Mouse (Mus musculus): Measurements from ENCODE around the gene Fcamr.

Gene Fcamr

GRCm38 (mm10) chr1:130800602-130801001, at the start of gene Fcamr:
Fcamr (plus strand) TSS chr1:130800902.
- DNase-seq, result no peak

- no peak for DNase-seq
Observed at GRCm38 (mm10) chr1:130759689-130760088, 41.0 kb upstream of the Fcamr start.

GRCm38 (mm10) chr1:130761597-130761996, 39.1 kb upstream of the Fcamr start:
- DNase-seq, result no peak

- DNase-seq, result no peak
Observed at GRCm38 (mm10) chr1:130762045-130762760, 38.5 kb upstream of the Fcamr start.

GRCm38 (mm10) chr1:130764027-130764461, 36.7 kb upstream of the Fcamr start:
- no peak for DNase-seq

- DNase-seq, result no peak
Observed at GRCm38 (mm10) chr1:130767066-130767465, 33.6 kb upstream of the Fcamr start.

- no peak for DNase-seq
Observed at GRCm38 (mm10) chr1:130769925-130770324, 30.8 kb upstream of the Fcamr start.

- DNase-seq, result no peak
Observed at GRCm38 (mm10) chr1:130770487-130770886, 30.2 kb upstream of the Fcamr start.

GRCm38 (mm10) chr1:130770981-130771494, 29.7 kb upstream of the Fcamr start:
- no peak for DNase-seq

GRCm38 (mm10) chr1:130775234-130775633, 25.5 kb upstream of the Fcamr start:
- no peak for DNase-seq

GRCm38 (mm10) chr1:130775691-130776331, 24.9 kb upstream of the Fcamr start:
- no peak for DNase-seq

- peak; percentile 42 for DNase-seq
Observed at GRCm38 (mm10) chr1:130776645-130777044, 24.1 kb upstream of the Fcamr start.

- DNase-seq, result no peak
Observed at GRCm38 (mm10) chr1:130779867-130780266, 20.8 kb upstream of the Fcamr start.

- DNase-seq, result peak; percentile 55
Observed at GRCm38 (mm10) chr1:130784054-130784453, 16.6 kb upstream of the Fcamr start.

GRCm38 (mm10) chr1:130787001-130787400, 13.7 kb upstream of the Fcamr start:
- DNase-seq, result peak; percentile 58

GRCm38 (mm10) chr1:130789512-130790451, 10.9 kb upstream of the Fcamr start:
- no peak for DNase-seq

GRCm38 (mm10) chr1:130795331-130795730, 5.4 kb upstream of the Fcamr start:
- DNase-seq, result no peak

- DNase-seq, result peak; percentile 92
Observed at GRCm38 (mm10) chr1:130796967-130797684, 3.6 kb upstream of the Fcamr start.

GRCm38 (mm10) chr1:130798037-130798436, 2.7 kb upstream of the Fcamr start:
- peak; percentile 80 for DNase-seq

- peak; percentile 73 for DNase-seq
Observed at GRCm38 (mm10) chr1:130798551-130798950, 2.2 kb upstream of the Fcamr start.

- DNase-seq, result no peak
Observed at GRCm38 (mm10) chr1:130799399-130799798, 1.3 kb upstream of the Fcamr start.

GRCm38 (mm10) chr1:130801511-130801910, 809 bp downstream of the Fcamr start:
- DNase-seq, result no peak
